Mouse (Mus musculus): ENCODE measurements around the gene Slc1a3. TPM values are rescaled to one million over a fixed set of nuclear protein-coding genes. Genes with fewer than 3 reads are reported as not detected.

The Slc1a3 gene
- polyA plus RNA-seq, 1 experiment from 2014 or later = 142 TPM

- H3K27ac ChIP-seq (ENCODE audit: low read length) = peak overlapping the region; percentile 55
- 57% methylated on average over 8 of the region's 8 CpGs for WGBS
- no peak overlapping the region for H3K9ac ChIP-seq (ENCODE audit: low read depth, low read length)
- no peaks in the 10 kb centered on the region for H3K27me3 ChIP-seq (ENCODE audit: control insufficient read depth, insufficient read depth, low read depth, low read length)
- no peak overlapping the region for H3K4me3 ChIP-seq (ENCODE audit: low read depth, low read length)
- H3K4me1 ChIP-seq (ENCODE audit: control insufficient read depth, insufficient read depth, low read length) = peaks cover 8% of the 10 kb centered on the region; the same call in 1 of the 2 replicates
- H3K4me2 ChIP-seq (ENCODE audit: low read length) = no peak overlapping the region
- ATAC-seq = no peak
- no peaks in the 10 kb centered on the region for H3K36me3 ChIP-seq (ENCODE audit: control insufficient read depth, insufficient read depth, low read length)
- no peaks in the 10 kb centered on the region for H3K9me3 ChIP-seq (replicated peaks; ENCODE audit: control insufficient read depth, low read length, poor library complexity, severe bottlenecking)
Observed at GRCm38 (mm10) chr15:8658086-8658980, 52.2 kb downstream of the Slc1a3 start.

DNA sequence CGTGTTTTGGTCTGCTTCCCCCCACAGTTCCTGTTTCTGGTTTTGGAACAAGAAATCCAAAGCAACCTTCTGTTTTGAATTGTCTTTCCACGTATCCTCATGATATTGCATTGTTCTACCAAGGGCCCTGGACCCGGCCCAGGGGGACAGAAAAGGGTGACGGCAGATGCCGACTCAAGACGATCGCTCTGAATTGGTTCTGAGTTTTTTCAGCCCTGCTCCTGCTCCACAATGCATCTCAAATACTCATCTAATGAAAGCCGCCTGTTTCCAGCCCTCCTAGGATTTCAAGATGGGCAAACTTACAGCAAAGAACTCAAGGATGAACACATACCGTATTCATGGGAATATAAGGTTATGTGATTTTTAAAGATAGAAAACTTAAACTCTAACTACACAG, 55.3 kb downstream of the Slc1a3 start:
- Histone ChIP-seq H3K36me3 (ENCODE audit: control insufficient read depth, insufficient read depth, low read length) (no peaks in the 10 kb centered on the region), H3K27me3 (ENCODE audit: control insufficient read depth, insufficient read depth, low read depth, low read length) (no peaks in the 10 kb centered on the region), H3K4me2 (ENCODE audit: low read length) (no peak overlapping the region), H3K9ac (ENCODE audit: low read depth, low read length) (no peak overlapping the region), H3K27ac (ENCODE audit: low read length) (no peak overlapping the region), H3K4me1 (ENCODE audit: control insufficient read depth, insufficient read depth, low read length) (peaks cover 5% of the 10 kb centered on the region; the same call in 1 of the 2 replicates), H3K4me3 (ENCODE audit: low read depth, low read length) (no peak overlapping the region), H3K9me3 (replicated peaks; ENCODE audit: control insufficient read depth, low read length, poor library complexity, severe bottlenecking) (no peaks in the 10 kb centered on the region)
- WGBS = 70% methylated on average over 9 of the region's 9 CpGs
- ATAC-seq = no peak

DNA sequence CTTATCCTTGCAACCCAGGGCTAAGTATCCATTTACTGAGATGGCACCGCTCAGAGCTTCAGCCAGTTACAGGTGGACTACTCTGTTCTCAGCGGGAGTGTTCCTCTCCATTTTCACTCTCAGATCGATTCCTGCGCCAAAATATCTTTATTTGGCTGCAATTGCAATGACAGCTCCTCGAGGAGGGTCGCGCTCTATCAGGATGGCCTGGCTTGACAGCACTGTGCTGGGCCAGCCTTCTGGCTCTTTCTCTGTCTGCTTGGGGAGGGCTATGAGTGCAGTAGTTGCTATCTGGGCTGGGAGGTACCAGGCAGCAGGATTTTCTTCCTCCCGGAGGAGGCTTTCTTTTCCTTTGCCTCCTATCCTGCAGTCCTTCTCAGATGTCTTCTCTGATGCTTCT, 57.9 kb downstream of the Slc1a3 start:
- Histone ChIP-seq H3K4me1 (ENCODE audit: control insufficient read depth, insufficient read depth, low read length) (no peaks in the 10 kb centered on the region), H3K9me3 (replicated peaks; ENCODE audit: control insufficient read depth, low read length, poor library complexity, severe bottlenecking) (no peaks in the 10 kb centered on the region), H3K27me3 (ENCODE audit: control insufficient read depth, insufficient read depth, low read depth, low read length) (no peaks in the 10 kb centered on the region), H3K36me3 (ENCODE audit: control insufficient read depth, insufficient read depth, low read length) (no peaks in the 10 kb centered on the region), H3K4me3 (ENCODE audit: low read depth, low read length) (no peak overlapping the region), H3K9ac (ENCODE audit: low read depth, low read length) (no peak overlapping the region), H3K27ac (ENCODE audit: low read length) (no peak overlapping the region), H3K4me2 (ENCODE audit: low read length) (no peak overlapping the region)
- ATAC-seq = no peak
- 81% methylated on average over 8 of the region's 8 CpGs for WGBS

DNA sequence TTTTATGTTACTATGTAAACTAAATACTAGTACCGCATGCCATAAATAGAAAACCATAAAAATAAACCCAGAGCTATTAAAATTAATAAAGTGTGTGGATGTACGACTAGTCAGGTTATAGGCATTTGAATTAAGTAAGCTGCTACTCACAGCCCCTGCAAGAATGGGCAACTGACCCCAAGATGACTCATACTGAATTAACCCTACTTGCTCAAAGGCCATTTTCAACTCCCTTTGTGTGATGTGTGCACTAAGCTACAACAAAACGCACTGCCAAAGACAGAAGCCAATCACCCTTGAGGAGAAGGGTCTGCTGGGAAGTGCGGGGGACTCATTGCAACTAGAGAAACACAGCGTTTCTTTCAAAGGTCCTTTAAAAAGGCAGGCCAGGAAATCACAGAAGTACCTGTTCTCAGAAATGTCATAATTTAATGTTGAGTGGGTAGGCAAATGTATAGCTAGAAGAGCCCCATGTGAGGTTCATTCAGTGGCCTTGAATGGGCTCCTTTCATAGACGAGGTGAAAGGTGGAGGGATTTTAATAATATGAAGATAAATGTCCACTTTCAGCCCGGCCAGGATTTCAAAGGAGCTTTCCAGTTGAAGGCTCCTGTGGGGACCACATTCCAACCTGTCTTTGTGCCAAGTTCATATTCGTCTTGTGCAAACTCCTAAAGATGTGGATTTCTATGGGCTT, 66.4 kb downstream of the Slc1a3 start:
- no peak for ATAC-seq
- Histone ChIP-seq H3K27me3 (ENCODE audit: control insufficient read depth, insufficient read depth, low read depth, low read length) (no peaks in the 10 kb centered on the region), H3K36me3 (ENCODE audit: control insufficient read depth, insufficient read depth, low read length) (no peaks in the 10 kb centered on the region), H3K27ac (ENCODE audit: low read length) (no peak overlapping the region), H3K9ac (ENCODE audit: low read depth, low read length) (no peak overlapping the region), H3K4me2 (ENCODE audit: low read length) (no peak overlapping the region), H3K4me1 (ENCODE audit: control insufficient read depth, insufficient read depth, low read length) (no peaks in the 10 kb centered on the region), H3K9me3 (replicated peaks; ENCODE audit: control insufficient read depth, low read length, poor library complexity, severe bottlenecking) (no peaks in the 10 kb centered on the region), H3K4me3 (ENCODE audit: low read depth, low read length) (no peak overlapping the region)
- 48% methylated on average over 8 of the region's 8 CpGs for WGBS

GRCm38 (mm10) chr15:8639856-8640255, 70.7 kb downstream of the Slc1a3 start:
- no peaks in the 10 kb centered on the region for H3K4me1 ChIP-seq (ENCODE audit: control insufficient read depth, insufficient read depth, low read length)
- 80% methylated on average over 2 of the region's 2 CpGs for WGBS
- H3K4me3 ChIP-seq (ENCODE audit: low read depth, low read length) = no peak overlapping the region
- no peak overlapping the region for H3K4me2 ChIP-seq (ENCODE audit: low read length)
- H3K27ac ChIP-seq (ENCODE audit: low read length) = no peak overlapping the region
- H3K9ac ChIP-seq (ENCODE audit: low read depth, low read length) = no peak overlapping the region
- H3K36me3 ChIP-seq (ENCODE audit: control insufficient read depth, insufficient read depth, low read length) = no peaks in the 10 kb centered on the region
- H3K27me3 ChIP-seq (ENCODE audit: control insufficient read depth, insufficient read depth, low read depth, low read length) = no peaks in the 10 kb centered on the region
- no peaks in the 10 kb centered on the region for H3K9me3 ChIP-seq (replicated peaks; ENCODE audit: control insufficient read depth, low read length, poor library complexity, severe bottlenecking)
- ATAC-seq = no peak

- Histone ChIP-seq H3K27me3 (ENCODE audit: control insufficient read depth, insufficient read depth, low read depth, low read length) (no peaks in the 10 kb centered on the region), H3K4me3 (ENCODE audit: low read depth, low read length) (no peak overlapping the region), H3K4me1 (ENCODE audit: control insufficient read depth, insufficient read depth, low read length) (0 out of 2 replicates have a peak, but pooled peaks cover 3% of the 10 kb centered on the region), H3K9me3 (replicated peaks; ENCODE audit: control insufficient read depth, low read length, poor library complexity, severe bottlenecking) (no peaks in the 10 kb centered on the region), H3K36me3 (ENCODE audit: control insufficient read depth, insufficient read depth, low read length) (no peaks in the 10 kb centered on the region), H3K4me2 (ENCODE audit: low read length) (no peak overlapping the region), H3K27ac (ENCODE audit: low read length) (no peak overlapping the region), H3K9ac (ENCODE audit: low read depth, low read length) (no peak overlapping the region)
- 93% methylated on average over 15 of the region's 15 CpGs for WGBS
- no peak for ATAC-seq
Observed at GRCm38 (mm10) chr15:8638568-8639325, 71.8 kb downstream of the Slc1a3 start.

DNA sequence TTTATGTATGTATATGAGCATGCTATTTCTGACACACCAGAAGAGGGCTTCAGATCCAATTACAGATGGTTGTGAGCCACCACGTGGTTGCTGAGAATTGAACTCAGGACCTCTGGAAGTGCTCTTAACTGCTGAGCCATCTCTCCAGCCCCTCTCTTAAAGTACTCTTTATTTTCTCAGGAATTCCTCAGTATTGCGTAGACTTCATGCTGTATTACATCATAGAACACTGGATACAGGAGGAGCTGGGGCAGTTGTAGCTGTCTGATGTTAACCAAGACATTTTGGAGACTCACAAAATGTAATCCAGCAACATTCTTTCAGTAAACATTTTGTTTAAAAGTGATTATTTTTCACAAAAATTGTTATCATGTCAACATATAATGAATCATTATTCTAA, 73.3 kb downstream of the Slc1a3 start:
- Histone ChIP-seq H3K4me2 (ENCODE audit: low read length) (no peak overlapping the region), H3K4me3 (ENCODE audit: low read depth, low read length) (no peak overlapping the region), H3K4me1 (ENCODE audit: control insufficient read depth, insufficient read depth, low read length) (0 out of 2 replicates have a peak, but pooled peaks cover 3% of the 10 kb centered on the region), H3K27me3 (ENCODE audit: control insufficient read depth, insufficient read depth, low read depth, low read length) (no peaks in the 10 kb centered on the region), H3K9ac (ENCODE audit: low read depth, low read length) (no peak overlapping the region), H3K36me3 (ENCODE audit: control insufficient read depth, insufficient read depth, low read length) (no peaks in the 10 kb centered on the region), H3K9me3 (replicated peaks; ENCODE audit: control insufficient read depth, low read length, poor library complexity, severe bottlenecking) (no peaks in the 10 kb centered on the region), H3K27ac (ENCODE audit: low read length) (no peak overlapping the region)
- no peak for ATAC-seq
- 85% methylated on average over 2 of the region's 2 CpGs for WGBS

- WGBS = 93% methylated on average over 15 of the region's 15 CpGs
- no peaks in the 10 kb centered on the region for H3K36me3 ChIP-seq (ENCODE audit: control insufficient read depth, insufficient read depth, low read length)
- no peak overlapping the region for H3K4me2 ChIP-seq (ENCODE audit: low read length)
- H3K9me3 ChIP-seq (replicated peaks; ENCODE audit: control insufficient read depth, low read length, poor library complexity, severe bottlenecking) = no peaks in the 10 kb centered on the region
- no peak for ATAC-seq
- 0 out of 2 replicates have a peak, but pooled peaks cover 3% of the 10 kb centered on the region for H3K4me1 ChIP-seq (ENCODE audit: control insufficient read depth, insufficient read depth, low read length)
- H3K9ac ChIP-seq (ENCODE audit: low read depth, low read length) = no peak overlapping the region
- no peak overlapping the region for H3K4me3 ChIP-seq (ENCODE audit: low read depth, low read length)
- H3K27ac ChIP-seq (ENCODE audit: low read length) = no peak overlapping the region
- no peaks in the 10 kb centered on the region for H3K27me3 ChIP-seq (ENCODE audit: control insufficient read depth, insufficient read depth, low read depth, low read length)
Observed at GRCm38 (mm10) chr15:8635974-8636373, 74.6 kb downstream of the Slc1a3 start.
